14 mouse cellular contexts compared by ENCODE assay signal in the genomic region with DNA sequence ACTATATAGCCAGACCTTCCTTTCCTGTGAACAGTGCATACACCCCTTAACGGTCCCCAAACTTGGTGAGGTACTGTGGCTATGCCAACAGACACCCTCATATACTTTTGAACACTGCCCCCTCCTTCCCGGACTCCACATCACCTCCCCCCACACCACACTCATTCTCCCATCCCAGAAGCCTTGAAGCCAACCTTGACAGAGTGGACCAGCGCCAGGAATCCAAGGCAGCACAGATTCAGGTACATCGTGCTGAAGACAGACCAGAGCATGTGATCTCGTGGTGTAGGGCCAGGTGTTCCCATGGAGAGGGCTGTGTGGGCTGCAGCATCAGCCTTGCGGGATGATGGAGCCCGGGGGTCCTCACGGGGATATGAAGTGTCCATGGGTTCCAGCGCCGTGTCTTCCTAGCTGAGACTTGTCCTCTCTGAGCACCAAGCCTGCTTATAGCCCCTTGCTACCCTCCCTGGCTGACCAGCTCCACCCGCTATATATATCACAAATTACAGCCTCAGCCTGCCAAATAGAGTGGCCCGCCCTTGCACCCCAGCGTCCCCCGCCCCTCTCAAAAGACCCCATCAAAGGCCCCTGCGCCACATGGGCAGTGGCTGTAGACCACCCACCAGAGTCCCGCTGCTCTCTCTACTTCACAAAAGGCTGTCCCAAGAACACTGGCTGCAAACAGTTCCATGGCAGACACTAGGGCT. TPM values are rescaled to one million over a fixed set of nuclear protein-coding genes. Genes with fewer than 3 reads are reported as not detected.
DNase-seq lines count a peak whose midpoint lies in the region; ATAC-seq and TF ChIP-seq lines count a peak whose summit lies in the region.
"Had no signal": no experiment of that assay in that cellular context is flagged by ENCODE, and none has a peak within 500 bp of the region (broad histone marks: within the 10 kb centered on the region; RNA-seq: fewer than 3 reads in every experiment).

Gene Ifitm5, minus strand, starts transcription at position 468 of the 707 bp plus-strand sequence.

- 78% methylated on average over 16 of the region's 16 CpGs for WGBS in heart, embryonic 13.5 days
- WGBS in liver, postnatal 0 days (ENCODE audit: insufficient replicate concordance) = 83% methylated on average over 16 of the region's 16 CpGs
- 69% methylated on average over 16 of the region's 16 CpGs for whole genome bisulfite sequencing in limb, embryonic 12.5 days
- 78% methylated on average over 16 of the region's 16 CpGs for WGBS in midbrain, embryonic 13.5 days

- TF ChIP-seq EP300 in liver, postnatal 0 days (IDR thresholded peaks at IDR 0.05; ENCODE audit: low read depth) = no peak

- peak within 1 kb of the TSS; percentile 34; the same call in 1 of the 2 replicates for H3K9ac ChIP-seq in heart, embryonic 13.5 days
- H3K9ac ChIP-seq in liver, postnatal 0 days (replicated peaks) = 0 out of 2 replicates have a peak within 1 kb of the TSS, but pooled peaks have one; percentile 7
- H3K9ac ChIP-seq in limb, embryonic 12.5 days (replicated peaks) = peak within 1 kb of the TSS; percentile 37; the same call in 1 of the 2 replicates
- no peak within 1 kb of the TSS for H3K9ac ChIP-seq in midbrain, embryonic 13.5 days (replicated peaks)
- H3K9ac ChIP-seq: forebrain, embryonic 15.5 days had no signal

- H3K36me3 ChIP-seq in heart, embryonic 13.5 days = peaks cover 58% of the 10 kb centered on the region
- H3K36me3 ChIP-seq in liver, postnatal 0 days (replicated peaks; ENCODE audit: insufficient read depth, low read length) = peaks cover 41% of the 10 kb centered on the region
- peaks cover 67% of the 10 kb centered on the region for H3K36me3 ChIP-seq in limb, embryonic 12.5 days
- 0 out of 2 replicates have a peak, but pooled peaks cover 5% of the 10 kb centered on the region for H3K36me3 ChIP-seq in midbrain, embryonic 13.5 days
- H3K36me3 ChIP-seq: forebrain, embryonic 15.5 days had no signal

- peaks cover 74% of the 10 kb centered on the region for H3K4me1 ChIP-seq in heart, embryonic 13.5 days
- H3K4me1 ChIP-seq in liver, postnatal 0 days (ENCODE audit: insufficient read depth) = peaks cover 29% of the 10 kb centered on the region
- H3K4me1 ChIP-seq in limb, embryonic 12.5 days (replicated peaks) = peaks cover 53% of the 10 kb centered on the region
- H3K4me1 ChIP-seq in midbrain, embryonic 13.5 days (replicated peaks) = peaks cover 23% of the 10 kb centered on the region
- H3K4me1 ChIP-seq: forebrain, embryonic 15.5 days had no signal

- ATAC-seq in heart, embryonic 13.5 days (ENCODE audit: extremely low read depth, insufficient number of reproducible peaks, low FRiP score, low TSS enrichment) = no peak
- no peak for ATAC-seq in liver, postnatal 0 days
- no peak for ATAC-seq in limb, embryonic 12.5 days (ENCODE audit: insufficient number of reproducible peaks, insufficient read depth, low FRiP score, low TSS enrichment, low read depth)
- no peak for ATAC-seq in midbrain, embryonic 13.5 days
- ATAC-seq: CD4-positive, CD25-positive, alpha-beta regulatory T cell, adult 4 months; forebrain, embryonic 15.5 days had no signal

- no peak within 1 kb of the TSS for H3K4me3 ChIP-seq in heart, embryonic 13.5 days
- no peak within 1 kb of the TSS for H3K4me3 ChIP-seq in liver, postnatal 0 days (ENCODE audit: low read depth, low read length)
- H3K4me3 ChIP-seq in limb, embryonic 12.5 days (replicated peaks) = 0 out of 2 replicates have a peak within 1 kb of the TSS, but pooled peaks have one; percentile 3
- no peak within 1 kb of the TSS for H3K4me3 ChIP-seq in midbrain, embryonic 13.5 days (replicated peaks)
- H3K4me3 ChIP-seq: forebrain, embryonic 15.5 days had no signal

- H3K9me3 ChIP-seq in heart, embryonic 13.5 days = no peaks in the 10 kb centered on the region
- H3K9me3 ChIP-seq in liver, postnatal 0 days (ENCODE audit: low read length) = no peaks in the 10 kb centered on the region
- no peaks in the 10 kb centered on the region for H3K9me3 ChIP-seq in limb, embryonic 12.5 days
- no peaks in the 10 kb centered on the region for H3K9me3 ChIP-seq in midbrain, embryonic 13.5 days
- H3K9me3 ChIP-seq: forebrain, embryonic 15.5 days had no signal

- peak within 1 kb of the TSS; percentile 22 for H3K27ac ChIP-seq in heart, embryonic 13.5 days (replicated peaks)
- H3K27ac ChIP-seq in liver, postnatal 0 days (ENCODE audit: low read depth) = peak within 1 kb of the TSS; percentile 67
- peak within 1 kb of the TSS; percentile 83 for H3K27ac ChIP-seq in limb, embryonic 12.5 days
- no peak within 1 kb of the TSS for H3K27ac ChIP-seq in midbrain, embryonic 13.5 days
- H3K27ac ChIP-seq: forebrain, embryonic 15.5 days had no signal

- no peak for TF ChIP-seq CTCF in liver, postnatal 0 days (IDR thresholded peaks at IDR 0.05; ENCODE audit: low read depth)

- H3K27me3 ChIP-seq in heart, embryonic 13.5 days (replicated peaks) = no peaks in the 10 kb centered on the region
- H3K27me3 ChIP-seq in liver, postnatal 0 days (ENCODE audit: insufficient read depth, low read length) = no peaks in the 10 kb centered on the region
- no peaks in the 10 kb centered on the region for H3K27me3 ChIP-seq in limb, embryonic 12.5 days
- no peaks in the 10 kb centered on the region for H3K27me3 ChIP-seq in midbrain, embryonic 13.5 days
- H3K27me3 ChIP-seq: forebrain, embryonic 15.5 days had no signal

- no peak for DNase-seq in heart, postnatal 4 days
- no peak for DNase-seq in liver, postnatal 0 days
- DNase-seq in liver = no peak
- peak; percentile 57 for DNase-seq in adrenal gland, postnatal 25 days
- DNase-seq in thymus, postnatal 4 days = no peak
- DNase-seq: lung, postnatal 14 days; spleen, adult 18-20 months; thymus, postnatal 36 days had no signal

- 0 out of 2 replicates have a peak within 1 kb of the TSS, but pooled peaks have one; percentile 1 for H3K4me2 ChIP-seq in heart, embryonic 13.5 days
- H3K4me2 ChIP-seq in liver, postnatal 0 days (ENCODE audit: low read depth, low read length) = no peak within 1 kb of the TSS
- peak within 1 kb of the TSS; percentile 34 for H3K4me2 ChIP-seq in limb, embryonic 12.5 days
- H3K4me2 ChIP-seq in midbrain, embryonic 13.5 days (replicated peaks) = no peak within 1 kb of the TSS
- H3K4me2 ChIP-seq: forebrain, embryonic 15.5 days had no signal

RNA-seq across cellular contexts. Expression of gene Ifitm5, which starts in this region (rescaled TPM):
- 1.2 TPM in 2 replicates for polyA plus RNA-seq in heart, embryonic 13.5 days (2015; fragmentation: Nextera tagmentation; extraction: Ambion mirVana)
- total RNA-seq in heart, postnatal 4 days (2021) = 1 to 10 TPM in 1 of 2 experiments, under 1 TPM in 1; 0.72 to 1.4 TPM
- 0.41 and 0.48 TPM in 2 replicates for polyA plus RNA-seq in liver, postnatal 0 days (2015; fragmentation: Nextera tagmentation; extraction: Ambion mirVana)
- total RNA-seq in adrenal gland, postnatal 25 days (2021) = 1.8 and 2.0 TPM in 2 replicates
- 5.6 and 6.1 TPM in 2 replicates for polyA plus RNA-seq in limb, embryonic 12.5 days (2016; fragmentation: Nextera tagmentation; extraction: Ambion mirVana)
- polyA plus RNA-seq in midbrain, embryonic 13.5 days (2015; fragmentation: Nextera tagmentation; extraction: Ambion mirVana) = 0.22 and 0.27 TPM in 2 replicates
- total RNA-seq: layer of hippocampus, postnatal 10 days had no signal
- polyA plus RNA-seq: CD4-positive, CD25-positive, alpha-beta regulatory T cell, adult 4 months had no signal

Comparison
In these comparisons a context has a peak if more than half of its experiments do, and no peak if none do; other contexts are left out.
1. H3K4me2 ChIP-seq: peak in heart, embryonic 13.5 days (single experiment) and limb, embryonic 12.5 days (single experiment); none in liver, postnatal 0 days (single experiment) and midbrain, embryonic 13.5 days (single experiment).